Mouse (Mus musculus): ENCODE measurements around the gene Ncln. TPM values are rescaled to one million over a fixed set of nuclear protein-coding genes. Genes with fewer than 3 reads are reported as not detected.

The Ncln gene
- polyA plus RNA-seq, 1 experiment from 2014 or later: 46.9 TPM

- 2% methylated on average over 38 of the region's 41 CpGs for WGBS
- DNase-seq (ENCODE audit: low spot score): no peak
- H3K9me3 ChIP-seq (ENCODE audit: control insufficient read depth, low read length): no peaks in the 10 kb centered on the region
- peak overlapping the region; percentile 70 for H3K4me3 ChIP-seq (ENCODE audit: low read depth, low read length)
- 0 out of 2 replicates have a peak overlapping the region, but pooled peaks have one; percentile 25 for H3K27ac ChIP-seq (ENCODE audit: low read depth, low read length)
- H3K36me3 ChIP-seq (ENCODE audit: control insufficient read depth, insufficient read depth, low read length): peaks cover 11% of the 10 kb centered on the region
- H3K4me2 ChIP-seq (replicated peaks; ENCODE audit: low read depth, low read length): peak overlapping the region; percentile 96
- peaks cover 7% of the 10 kb centered on the region for H3K4me1 ChIP-seq (replicated peaks; ENCODE audit: control insufficient read depth, insufficient read depth, low read length)
- peak overlapping the region; percentile 83 for H3K9ac ChIP-seq (ENCODE audit: low read depth, low read length)
- no peaks in the 10 kb centered on the region for H3K27me3 ChIP-seq (ENCODE audit: control insufficient read depth, insufficient read depth, low read length)
- peak; percentile 39 for ATAC-seq (ENCODE audit: low FRiP score)
Observed at GRCm38 (mm10) chr10:81495616-81496263, 452 bp downstream of the Ncln start.

GRCm38 (mm10) chr10:81495151-81495550 lies 1.0 kb downstream of the Ncln start:
- H3K4me1 ChIP-seq (replicated peaks; ENCODE audit: control insufficient read depth, insufficient read depth, low read length): peaks cover 7% of the 10 kb centered on the region
- WGBS: 79% methylated on average over 6 of the region's 6 CpGs
- H3K27ac ChIP-seq (ENCODE audit: low read depth, low read length): no peak overlapping the region

GRCm38 (mm10) chr10:81494260-81495041 lies 1.7 kb downstream of the Ncln start:
- no peak overlapping the region for H3K27ac ChIP-seq (ENCODE audit: low read depth, low read length)
- H3K9ac ChIP-seq (ENCODE audit: low read depth, low read length): no peak overlapping the region
- 92% methylated on average over 11 of the region's 11 CpGs for WGBS
- DNase-seq (ENCODE audit: low spot score) (no peak), ATAC-seq (ENCODE audit: low FRiP score) (no peak)
- no peaks in the 10 kb centered on the region for H3K27me3 ChIP-seq (ENCODE audit: control insufficient read depth, insufficient read depth, low read length)
- H3K4me2 ChIP-seq (replicated peaks; ENCODE audit: low read depth, low read length): no peak overlapping the region
- H3K4me3 ChIP-seq (ENCODE audit: low read depth, low read length): no peak overlapping the region
- H3K4me1 ChIP-seq (replicated peaks; ENCODE audit: control insufficient read depth, insufficient read depth, low read length): peaks cover 7% of the 10 kb centered on the region
- peaks cover 11% of the 10 kb centered on the region for H3K36me3 ChIP-seq (ENCODE audit: control insufficient read depth, insufficient read depth, low read length)
- H3K9me3 ChIP-seq (ENCODE audit: control insufficient read depth, low read length): no peaks in the 10 kb centered on the region

More at GRCm38 (mm10) chr10:81495151-81495550, 1.0 kb downstream of the Ncln start:
- H3K4me2 ChIP-seq (replicated peaks; ENCODE audit: low read depth, low read length): peak overlapping the region; percentile 96
- ATAC-seq (ENCODE audit: low FRiP score): no peak
- peak overlapping the region; percentile 83 for H3K9ac ChIP-seq (ENCODE audit: low read depth, low read length)
- peaks cover 11% of the 10 kb centered on the region for H3K36me3 ChIP-seq (ENCODE audit: control insufficient read depth, insufficient read depth, low read length)
- DNase-seq (ENCODE audit: low spot score): no peak
- no peaks in the 10 kb centered on the region for H3K9me3 ChIP-seq (ENCODE audit: control insufficient read depth, low read length)
- no peaks in the 10 kb centered on the region for H3K27me3 ChIP-seq (ENCODE audit: control insufficient read depth, insufficient read depth, low read length)
- H3K4me3 ChIP-seq (ENCODE audit: low read depth, low read length): peak overlapping the region; percentile 70

- DNase-seq (ENCODE audit: low spot score) (no peak), ATAC-seq (ENCODE audit: low FRiP score) (no peak)
- Histone ChIP-seq H3K27me3 (ENCODE audit: control insufficient read depth, insufficient read depth, low read length) (no peaks in the 10 kb centered on the region), H3K9ac (ENCODE audit: low read depth, low read length) (no peak overlapping the region), H3K4me1 (replicated peaks; ENCODE audit: control insufficient read depth, insufficient read depth, low read length) (peaks cover 7% of the 10 kb centered on the region), H3K4me3 (ENCODE audit: low read depth, low read length) (no peak overlapping the region), H3K4me2 (replicated peaks; ENCODE audit: low read depth, low read length) (no peak overlapping the region), H3K36me3 (ENCODE audit: control insufficient read depth, insufficient read depth, low read length) (peaks cover 11% of the 10 kb centered on the region), H3K9me3 (ENCODE audit: control insufficient read depth, low read length) (no peaks in the 10 kb centered on the region), H3K27ac (ENCODE audit: low read depth, low read length) (no peak overlapping the region)
- WGBS: 84% methylated on average over 8 of the region's 8 CpGs
Observed at GRCm38 (mm10) chr10:81493601-81494220, 2.5 kb downstream of the Ncln start.

GRCm38 (mm10) chr10:81492606-81493240 lies 3.5 kb downstream of the Ncln start:
- Histone ChIP-seq H3K36me3 (ENCODE audit: control insufficient read depth, insufficient read depth, low read length) (peaks cover 14% of the 10 kb centered on the region), H3K27me3 (ENCODE audit: control insufficient read depth, insufficient read depth, low read length) (no peaks in the 10 kb centered on the region), H3K27ac (ENCODE audit: low read depth, low read length) (no peak overlapping the region), H3K4me3 (ENCODE audit: low read depth, low read length) (no peak overlapping the region), H3K9me3 (ENCODE audit: control insufficient read depth, low read length) (no peaks in the 10 kb centered on the region), H3K4me2 (replicated peaks; ENCODE audit: low read depth, low read length) (no peak overlapping the region), H3K4me1 (replicated peaks; ENCODE audit: control insufficient read depth, insufficient read depth, low read length) (peaks cover 7% of the 10 kb centered on the region), H3K9ac (ENCODE audit: low read depth, low read length) (no peak overlapping the region)
- ATAC-seq (ENCODE audit: low FRiP score) (no peak), DNase-seq (ENCODE audit: low spot score) (no peak)
- WGBS: 89% methylated on average over 11 of the region's 11 CpGs

GRCm38 (mm10) chr10:81491018-81491417 lies 5.2 kb downstream of the Ncln start:
- 93% methylated on average over 9 of the region's 9 CpGs for WGBS
- DNase-seq (ENCODE audit: low spot score): no peak
- no peaks in the 10 kb centered on the region for H3K9me3 ChIP-seq (ENCODE audit: control insufficient read depth, low read length)
- no peak for ATAC-seq (ENCODE audit: low FRiP score)
- peaks cover 7% of the 10 kb centered on the region for H3K4me1 ChIP-seq (replicated peaks; ENCODE audit: control insufficient read depth, insufficient read depth, low read length)
- no peak overlapping the region for H3K27ac ChIP-seq (ENCODE audit: low read depth, low read length)
- H3K4me2 ChIP-seq (replicated peaks; ENCODE audit: low read depth, low read length): no peak overlapping the region
- no peak overlapping the region for H3K9ac ChIP-seq (ENCODE audit: low read depth, low read length)
- no peaks in the 10 kb centered on the region for H3K27me3 ChIP-seq (ENCODE audit: control insufficient read depth, insufficient read depth, low read length)
- H3K36me3 ChIP-seq (ENCODE audit: control insufficient read depth, insufficient read depth, low read length): peaks cover 19% of the 10 kb centered on the region
- no peak overlapping the region for H3K4me3 ChIP-seq (ENCODE audit: low read depth, low read length)

- Histone ChIP-seq H3K27ac (ENCODE audit: low read depth, low read length) (no peak overlapping the region), H3K9me3 (ENCODE audit: control insufficient read depth, low read length) (no peaks in the 10 kb centered on the region), H3K36me3 (ENCODE audit: control insufficient read depth, insufficient read depth, low read length) (peaks cover 19% of the 10 kb centered on the region), H3K9ac (ENCODE audit: low read depth, low read length) (no peak overlapping the region), H3K4me2 (replicated peaks; ENCODE audit: low read depth, low read length) (no peak overlapping the region), H3K27me3 (ENCODE audit: control insufficient read depth, insufficient read depth, low read length) (no peaks in the 10 kb centered on the region), H3K4me3 (ENCODE audit: low read depth, low read length) (no peak overlapping the region), H3K4me1 (replicated peaks; ENCODE audit: control insufficient read depth, insufficient read depth, low read length) (peaks cover under 1% of the 10 kb centered on the region; the same call in 1 of the 2 replicates)
- WGBS: 82% methylated on average over 14 of the region's 14 CpGs
- no peak for ATAC-seq (ENCODE audit: low FRiP score)
- DNase-seq (ENCODE audit: low spot score): no peak
Observed at GRCm38 (mm10) chr10:81489941-81490340, 6.3 kb downstream of the Ncln start.

GRCm38 (mm10) chr10:81488081-81488480 lies 8.1 kb downstream of the Ncln start:
- H3K4me2 ChIP-seq (replicated peaks; ENCODE audit: low read depth, low read length): no peak overlapping the region
- H3K4me1 ChIP-seq (replicated peaks; ENCODE audit: control insufficient read depth, insufficient read depth, low read length): no peaks in the 10 kb centered on the region; the same call in 1 of the 2 replicates
- WGBS: 90% methylated on average over 11 of the region's 11 CpGs
- peaks cover 19% of the 10 kb centered on the region for H3K36me3 ChIP-seq (ENCODE audit: control insufficient read depth, insufficient read depth, low read length)
- H3K9ac ChIP-seq (ENCODE audit: low read depth, low read length): no peak overlapping the region
- H3K9me3 ChIP-seq (ENCODE audit: control insufficient read depth, low read length): no peaks in the 10 kb centered on the region
- H3K4me3 ChIP-seq (ENCODE audit: low read depth, low read length): no peak overlapping the region
- DNase-seq (ENCODE audit: low spot score): no peak
- ATAC-seq (ENCODE audit: low FRiP score): no peak
- no peaks in the 10 kb centered on the region for H3K27me3 ChIP-seq (ENCODE audit: control insufficient read depth, insufficient read depth, low read length)
- no peak overlapping the region for H3K27ac ChIP-seq (ENCODE audit: low read depth, low read length)
